Mouse (Mus musculus): ENCODE results near the gene Pdcd2.

DNA sequence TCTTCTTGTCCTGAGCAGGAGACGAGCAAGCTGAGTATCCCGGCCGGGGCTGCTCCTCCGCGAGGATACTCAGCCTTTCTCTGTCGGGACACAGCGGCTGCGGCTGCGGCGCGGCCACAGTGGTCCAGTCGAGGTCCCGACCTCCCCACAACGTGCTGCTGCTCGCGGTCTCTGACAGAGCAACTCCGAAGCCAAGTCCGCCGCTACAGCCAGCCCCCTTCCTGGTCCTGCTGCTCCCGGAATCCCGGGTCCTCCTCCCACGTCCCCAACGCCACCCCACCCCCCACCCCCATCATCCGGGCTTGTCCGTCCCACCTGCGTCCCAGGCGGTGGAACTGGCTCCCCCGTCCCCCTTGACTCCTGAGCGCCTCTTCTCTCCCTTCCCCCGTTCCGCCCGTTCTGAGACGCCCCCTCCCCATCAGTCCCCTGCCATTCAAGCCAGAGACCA, 9.4 kb upstream of the Pdcd2 start:
- TF ChIP-seq CTCF (IDR thresholded peaks at IDR 0.05) (no peak), POLR2A (IDR thresholded peaks at IDR 0.05; ENCODE audit: insufficient read depth, low read depth, low read length) (no peak), EP300 (IDR thresholded peaks at IDR 0.05; ENCODE audit: insufficient read depth, low read depth, low read length) (no peak)

All from heart, adult 2 months (tissue).